Comparison of ENCODE assay signal across 10 mouse cellular contexts in the genomic region with DNA sequence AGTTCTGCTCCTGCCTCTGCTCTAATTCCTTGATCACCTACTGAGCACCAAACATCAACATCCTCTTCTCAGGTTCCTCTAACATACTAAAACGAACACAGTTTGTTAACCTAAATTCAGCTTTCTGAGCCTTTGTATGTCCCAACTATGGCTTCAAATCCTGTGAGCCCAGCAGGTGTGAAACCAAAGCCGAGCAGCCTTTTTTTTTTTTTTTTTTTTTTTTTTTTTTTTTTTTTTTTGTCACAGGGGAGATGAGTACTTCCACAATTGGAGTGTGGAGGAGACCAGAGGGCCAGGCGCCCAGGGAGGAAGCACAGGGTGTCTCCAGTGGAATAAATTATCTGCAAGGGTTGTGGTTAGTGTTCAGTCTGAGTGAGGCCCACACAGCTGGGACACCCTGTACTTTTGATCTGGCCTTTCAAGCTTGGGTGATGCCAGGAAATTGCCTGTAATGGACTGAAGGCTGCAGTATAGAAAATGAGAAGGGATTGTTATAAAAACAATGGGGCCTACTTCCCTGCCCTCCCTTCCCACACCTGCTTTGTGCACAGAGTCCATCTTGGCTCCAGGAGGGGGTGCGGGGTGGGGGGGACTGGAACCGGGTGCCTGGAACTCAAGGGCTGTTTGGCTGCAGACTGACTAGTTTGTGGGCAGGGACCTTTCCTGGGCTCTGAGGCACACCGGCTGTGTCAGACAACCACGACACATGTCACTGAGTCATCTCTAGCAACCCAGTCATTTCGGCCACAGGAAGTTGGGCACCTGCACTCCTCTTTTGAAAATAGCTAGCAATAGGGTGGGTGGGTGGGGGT.
DNase-seq lines count a peak whose midpoint lies in the region; ATAC-seq and TF ChIP-seq lines count a peak whose summit lies in the region.
"Had no signal": no experiment of that assay in that cellular context is flagged by ENCODE, and none has a peak within 500 bp of the region (broad histone marks: within the 10 kb centered on the region; RNA-seq: fewer than 3 reads in every experiment).

No protein-coding gene starts in this region.

- no peaks in the 10 kb centered on the region for H3K9me3 ChIP-seq in kidney, embryonic 16.5 days (ENCODE audit: low read length)
- H3K9me3 ChIP-seq in forebrain, embryonic 12.5 days, result no peaks in the 10 kb centered on the region
- H3K9me3 ChIP-seq: heart, embryonic 13.5 days had no signal

- no peaks in the 10 kb centered on the region for H3K36me3 ChIP-seq in kidney, embryonic 16.5 days (ENCODE audit: insufficient read depth, low read length)
- no peaks in the 10 kb centered on the region for H3K36me3 ChIP-seq in forebrain, embryonic 12.5 days (replicated peaks)
- H3K36me3 ChIP-seq: heart, embryonic 13.5 days had no signal

- no peak overlapping the region for H3K9ac ChIP-seq in kidney, embryonic 16.5 days (replicated peaks; ENCODE audit: low read length)
- H3K9ac ChIP-seq in forebrain, embryonic 12.5 days, result no peak overlapping the region
- H3K9ac ChIP-seq: heart, embryonic 13.5 days had no signal

- no peak for TF ChIP-seq CTCF in layer of hippocampus, adult 2 months (conservative IDR thresholded peaks at IDR 0.05)

- H3K27me3 ChIP-seq in kidney, embryonic 16.5 days (ENCODE audit: insufficient read depth, low read length), result no peaks in the 10 kb centered on the region
- no peaks in the 10 kb centered on the region for H3K27me3 ChIP-seq in forebrain, embryonic 12.5 days
- H3K27me3 ChIP-seq: heart, embryonic 13.5 days had no signal

- peaks cover 20% of the 10 kb centered on the region for H3K4me1 ChIP-seq in kidney, embryonic 16.5 days (ENCODE audit: insufficient read depth, low read length)
- peaks cover 4% of the 10 kb centered on the region; the same call in 1 of the 2 replicates for H3K4me1 ChIP-seq in forebrain, embryonic 12.5 days

- peak overlapping the region; percentile 57; the same call in 1 of the 2 replicates for H3K27ac ChIP-seq in kidney, embryonic 16.5 days (ENCODE audit: low read length)
- H3K27ac ChIP-seq in forebrain, embryonic 12.5 days, result no peak overlapping the region
- no peak overlapping the region for H3K27ac ChIP-seq in layer of hippocampus, adult 2 months
- H3K27ac ChIP-seq: heart, embryonic 13.5 days had no signal

- H3K4me3 ChIP-seq in kidney, embryonic 16.5 days (ENCODE audit: low read length), result no peak overlapping the region
- H3K4me3 ChIP-seq in forebrain, embryonic 12.5 days (replicated peaks), result no peak overlapping the region
- H3K4me3 ChIP-seq in layer of hippocampus, adult 2 months, result no peak overlapping the region
- H3K4me3 ChIP-seq: erythroblast, embryonic 14.5 days; heart, embryonic 13.5 days had no signal

- WGBS in kidney, embryonic 16.5 days, result 21% methylated on average over 8 of the region's 8 CpGs
- 65% methylated on average over 8 of the region's 8 CpGs for WGBS in forebrain, embryonic 12.5 days

- peak; percentile 74 for ATAC-seq in activated CD4-positive, CD25-positive, alpha-beta regulatory T cell, adult 4 months
- ATAC-seq in kidney, embryonic 16.5 days (ENCODE audit: low FRiP score, low TSS enrichment), result peak; percentile 90
- ATAC-seq in forebrain, embryonic 12.5 days (ENCODE audit: low FRiP score), result no peak
- no peak for ATAC-seq in erythroblast, adult 5-6 weeks (replicated peaks; ENCODE audit: low FRiP score, poor library complexity, severe bottlenecking)

- peak; percentile 28 for DNase-seq in lung, postnatal 25 days (ENCODE audit: low spot score)
- DNase-seq in lung, postnatal 36 days, result no peak
- DNase-seq in thymus, postnatal 0 days (ENCODE audit: low spot score), result peak; percentile 65
- DNase-seq in layer of hippocampus, adult 2 months (ENCODE audit: low spot score in 2 of 2), result no peak

- no peak overlapping the region for H3K4me2 ChIP-seq in kidney, embryonic 16.5 days (replicated peaks; ENCODE audit: low read depth, low read length)
- no peak overlapping the region for H3K4me2 ChIP-seq in forebrain, embryonic 12.5 days
- H3K4me2 ChIP-seq: heart, embryonic 13.5 days had no signal

Comparison
In these comparisons a context has a peak if more than half of its experiments do, and no peak if none do; other contexts are left out.
1. DNase-seq: peak in lung, postnatal 25 days (single experiment) and thymus, postnatal 0 days (single experiment); none in lung, postnatal 36 days (single experiment) and layer of hippocampus, adult 2 months (0 of 2).
2. ATAC-seq: peak in activated CD4-positive, CD25-positive, alpha-beta regulatory T cell, adult 4 months (single experiment) and kidney, embryonic 16.5 days (single experiment); none in forebrain, embryonic 12.5 days (single experiment) and erythroblast, adult 5-6 weeks (single experiment).